Mouse (Mus musculus) CD4-positive naive resting alpha-beta T cell, adult 76 days (primary cell): ENCODE data around the gene Gm8232. TPM values are rescaled to one million over a fixed set of nuclear protein-coding genes. Genes with fewer than 3 reads are reported as not detected.

Experiments used
- total RNA-seq: library from RNA; stranded (reverse); gene quantifications from one replicate; pipeline ENCODE4 v1.2.4, GENCODE M21; 2023

The Gm8232 gene
- not detected for total RNA-seq

GRCm38 (mm10) chr14:44433335-44433734 lies at the start of gene Gm8232:
TSS of gene Gm8232 (plus strand) at chr14:44433635.

GRCm38 (mm10) chr14:44410588-44410987 lies 22.8 kb upstream of the Gm8232 start, which contains the start of gene Gm3371:
TSS of gene Gm3371 (minus strand) at chr14:44410688.

Other genes with a start within 250 kb of the Gm8232 start
- not detected for gene Gm8212, start 236.0 kb upstream of the Gm8232 start, total RNA-seq
- not detected for gene 4930503E14Rik, start 220.4 kb upstream of the Gm8232 start, total RNA-seq
- gene Gm8220, start 148.1 kb upstream of the Gm8232 start, total RNA-seq = not detected
- gene Gm5930, start 95.1 kb upstream of the Gm8232 start, total RNA-seq = not detected
- gene Gm8229, start 68.3 kb upstream of the Gm8232 start, total RNA-seq = not detected
- gene Gm3371, start 22.9 kb upstream of the Gm8232 start, total RNA-seq = not detected
- gene BC061237, start 58.8 kb downstream of the Gm8232 start, total RNA-seq = not detected
- gene Gm17093, start 84.6 kb downstream of the Gm8232 start, total RNA-seq = not detected
- not detected for gene Gm8247, start 149.5 kb downstream of the Gm8232 start, total RNA-seq
- gene Gm5624, start 194.3 kb downstream of the Gm8232 start, total RNA-seq = not detected